Mouse (Mus musculus): ENCODE data around the gene Calb2. TPM values are rescaled to one million over a fixed set of nuclear protein-coding genes. Genes with fewer than 3 reads are reported as not detected.

Gene Calb2
- polyA plus RNA-seq, 1 experiment from 2014 or later, result 0.28 TPM

- ATAC-seq (replicated peaks; ENCODE audit: low FRiP score, low TSS enrichment, low read depth) (no peak), DNase-seq (ENCODE audit: low spot score) (no peak)
- whole genome bisulfite sequencing, result 80% methylated on average over 4 of the region's 4 CpGs
- Histone ChIP-seq H3K4me2 (ENCODE audit: low read length) (no peak overlapping the region), H3K27me3 (replicated peaks; ENCODE audit: control insufficient read depth, insufficient read depth, low read length) (no peaks in the 10 kb centered on the region), H3K4me1 (replicated peaks; ENCODE audit: control insufficient read depth, insufficient read depth, low read length) (no peaks in the 10 kb centered on the region), H3K36me3 (ENCODE audit: control insufficient read depth, insufficient read depth, low read length) (no peaks in the 10 kb centered on the region), H3K9me3 (ENCODE audit: control insufficient read depth, low read length) (no peaks in the 10 kb centered on the region), H3K9ac (ENCODE audit: low read length) (no peak overlapping the region), H3K27ac (ENCODE audit: low read depth) (no peak overlapping the region), H3K4me3 (ENCODE audit: low read depth, low read length) (no peak overlapping the region)
Observed at GRCm38 (mm10) chr8:110185538-110185937, 17.5 kb upstream of the Calb2 start.

- no peak for ATAC-seq (replicated peaks; ENCODE audit: low FRiP score, low TSS enrichment, low read depth)
- Histone ChIP-seq H3K36me3 (ENCODE audit: control insufficient read depth, insufficient read depth, low read length) (no peaks in the 10 kb centered on the region), H3K9ac (ENCODE audit: low read length) (no peak overlapping the region)
Observed at GRCm38 (mm10) chr8:110183748-110184147, 15.7 kb upstream of the Calb2 start.

GRCm38 (mm10) chr8:110182735-110183367 is 14.8 kb upstream of the Calb2 start:
- H3K4me3 ChIP-seq (ENCODE audit: low read depth, low read length), result no peak overlapping the region
- no peaks in the 10 kb centered on the region for H3K4me1 ChIP-seq (replicated peaks; ENCODE audit: control insufficient read depth, insufficient read depth, low read length)
- H3K9me3 ChIP-seq (ENCODE audit: control insufficient read depth, low read length), result no peaks in the 10 kb centered on the region
- DNase-seq (ENCODE audit: low spot score) (no peak), ATAC-seq (replicated peaks; ENCODE audit: low FRiP score, low TSS enrichment, low read depth) (no peak)
- H3K4me2 ChIP-seq (ENCODE audit: low read length), result no peak overlapping the region
- H3K36me3 ChIP-seq (ENCODE audit: control insufficient read depth, insufficient read depth, low read length), result no peaks in the 10 kb centered on the region
- H3K27me3 ChIP-seq (replicated peaks; ENCODE audit: control insufficient read depth, insufficient read depth, low read length), result no peaks in the 10 kb centered on the region
- 89% methylated on average over 11 of the region's 11 CpGs for WGBS
- no peak overlapping the region for H3K9ac ChIP-seq (ENCODE audit: low read length)
- H3K27ac ChIP-seq (ENCODE audit: low read depth), result no peak overlapping the region

More at GRCm38 (mm10) chr8:110183748-110184147, 15.7 kb upstream of the Calb2 start:
- Histone ChIP-seq H3K27me3 (replicated peaks; ENCODE audit: control insufficient read depth, insufficient read depth, low read length) (no peaks in the 10 kb centered on the region), H3K4me1 (replicated peaks; ENCODE audit: control insufficient read depth, insufficient read depth, low read length) (no peaks in the 10 kb centered on the region), H3K4me2 (ENCODE audit: low read length) (no peak overlapping the region), H3K27ac (ENCODE audit: low read depth) (no peak overlapping the region), H3K9me3 (ENCODE audit: control insufficient read depth, low read length) (no peaks in the 10 kb centered on the region), H3K4me3 (ENCODE audit: low read depth, low read length) (no peak overlapping the region)
- WGBS, result 17% methylated on average over 11 of the region's 11 CpGs
- no peak for DNase-seq (ENCODE audit: low spot score)

- no peak overlapping the region for H3K4me3 ChIP-seq (ENCODE audit: low read depth, low read length)
- H3K9me3 ChIP-seq (ENCODE audit: control insufficient read depth, low read length), result no peaks in the 10 kb centered on the region
- ATAC-seq (replicated peaks; ENCODE audit: low FRiP score, low TSS enrichment, low read depth) (no peak), DNase-seq (ENCODE audit: low spot score) (no peak)
- H3K27me3 ChIP-seq (replicated peaks; ENCODE audit: control insufficient read depth, insufficient read depth, low read length), result 0 out of 2 replicates have a peak, but pooled peaks cover 5% of the 10 kb centered on the region
- peak overlapping the region; percentile 20; the same call in 1 of the 2 replicates for H3K4me2 ChIP-seq (ENCODE audit: low read length)
- H3K36me3 ChIP-seq (ENCODE audit: control insufficient read depth, insufficient read depth, low read length), result no peaks in the 10 kb centered on the region
- 18% methylated on average over 22 of the region's 22 CpGs for WGBS
- H3K27ac ChIP-seq (ENCODE audit: low read depth), result no peak overlapping the region
- no peaks in the 10 kb centered on the region for H3K4me1 ChIP-seq (replicated peaks; ENCODE audit: control insufficient read depth, insufficient read depth, low read length)
- no peak overlapping the region for H3K9ac ChIP-seq (ENCODE audit: low read length)
Observed at GRCm38 (mm10) chr8:110177359-110178155, 9.5 kb upstream of the Calb2 start.

- no peak for DNase-seq (ENCODE audit: low spot score)
- Histone ChIP-seq H3K9me3 (ENCODE audit: control insufficient read depth, low read length) (no peaks in the 10 kb centered on the region), H3K27me3 (replicated peaks; ENCODE audit: control insufficient read depth, insufficient read depth, low read length) (0 out of 2 replicates have a peak, but pooled peaks cover 5% of the 10 kb centered on the region), H3K9ac (ENCODE audit: low read length) (no peak overlapping the region), H3K4me3 (ENCODE audit: low read depth, low read length) (no peak overlapping the region), H3K4me1 (replicated peaks; ENCODE audit: control insufficient read depth, insufficient read depth, low read length) (no peaks in the 10 kb centered on the region), H3K4me2 (ENCODE audit: low read length) (no peak overlapping the region), H3K27ac (ENCODE audit: low read depth) (no peak overlapping the region), H3K36me3 (ENCODE audit: control insufficient read depth, insufficient read depth, low read length) (no peaks in the 10 kb centered on the region)
- no peak for ATAC-seq (replicated peaks; ENCODE audit: low FRiP score, low TSS enrichment, low read depth)
- 90% methylated on average over 4 of the region's 4 CpGs for WGBS
Observed at GRCm38 (mm10) chr8:110174826-110175225, 6.8 kb upstream of the Calb2 start.

DNA sequence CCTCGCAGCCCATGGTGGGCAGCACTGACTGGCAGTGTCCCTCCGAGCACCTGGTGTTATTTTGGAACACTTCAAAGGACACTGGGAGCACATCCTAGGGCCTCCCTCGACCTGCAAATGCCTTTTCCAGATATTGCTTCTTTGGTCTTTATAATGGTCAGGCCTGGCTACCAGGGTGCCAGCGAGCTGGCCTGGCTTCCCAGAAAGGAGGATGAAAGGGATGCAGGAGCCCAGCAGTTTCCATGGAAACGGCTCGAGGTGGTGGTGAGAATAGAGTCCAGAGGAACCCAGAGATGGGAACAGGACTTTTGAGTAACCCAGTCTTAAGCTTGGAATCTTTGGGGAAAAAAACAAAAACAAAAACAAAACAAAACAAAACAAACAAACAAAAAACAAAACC is 4.2 kb upstream of the Calb2 start:
- H3K9ac ChIP-seq (ENCODE audit: low read length), result no peak overlapping the region
- no peaks in the 10 kb centered on the region for H3K36me3 ChIP-seq (ENCODE audit: control insufficient read depth, insufficient read depth, low read length)
- H3K4me2 ChIP-seq (ENCODE audit: low read length), result no peak overlapping the region
- DNase-seq (ENCODE audit: low spot score) (no peak), ATAC-seq (replicated peaks; ENCODE audit: low FRiP score, low TSS enrichment, low read depth) (no peak)
- no peak overlapping the region for H3K27ac ChIP-seq (ENCODE audit: low read depth)
- no peak overlapping the region for H3K4me3 ChIP-seq (ENCODE audit: low read depth, low read length)
- H3K27me3 ChIP-seq (replicated peaks; ENCODE audit: control insufficient read depth, insufficient read depth, low read length), result peaks cover 29% of the 10 kb centered on the region
- H3K4me1 ChIP-seq (replicated peaks; ENCODE audit: control insufficient read depth, insufficient read depth, low read length), result no peaks in the 10 kb centered on the region
- no peaks in the 10 kb centered on the region for H3K9me3 ChIP-seq (ENCODE audit: control insufficient read depth, low read length)
- WGBS, result 58% methylated on average over 6 of the region's 6 CpGs

- 79% methylated on average over 8 of the region's 8 CpGs for WGBS
- H3K36me3 ChIP-seq (ENCODE audit: control insufficient read depth, insufficient read depth, low read length), result no peaks in the 10 kb centered on the region
- DNase-seq (ENCODE audit: low spot score) (no peak), ATAC-seq (replicated peaks; ENCODE audit: low FRiP score, low TSS enrichment, low read depth) (no peak)
- H3K4me2 ChIP-seq (ENCODE audit: low read length), result no peak overlapping the region
- no peaks in the 10 kb centered on the region for H3K9me3 ChIP-seq (ENCODE audit: control insufficient read depth, low read length)
- no peak overlapping the region for H3K9ac ChIP-seq (ENCODE audit: low read length)
- H3K4me1 ChIP-seq (replicated peaks; ENCODE audit: control insufficient read depth, insufficient read depth, low read length), result no peaks in the 10 kb centered on the region
- no peak overlapping the region for H3K27ac ChIP-seq (ENCODE audit: low read depth)
- peaks cover 28% of the 10 kb centered on the region for H3K27me3 ChIP-seq (replicated peaks; ENCODE audit: control insufficient read depth, insufficient read depth, low read length)
- H3K4me3 ChIP-seq (ENCODE audit: low read depth, low read length), result no peak overlapping the region
Observed at GRCm38 (mm10) chr8:110166270-110166669, 1.7 kb downstream of the Calb2 start.

GRCm38 (mm10) chr8:110162007-110162406 is 6.0 kb downstream of the Calb2 start:
- Histone ChIP-seq H3K9ac (ENCODE audit: low read length) (no peak overlapping the region), H3K4me3 (ENCODE audit: low read depth, low read length) (no peak overlapping the region), H3K27ac (ENCODE audit: low read depth) (no peak overlapping the region), H3K36me3 (ENCODE audit: control insufficient read depth, insufficient read depth, low read length) (no peaks in the 10 kb centered on the region), H3K4me2 (ENCODE audit: low read length) (no peak overlapping the region), H3K9me3 (ENCODE audit: control insufficient read depth, low read length) (no peaks in the 10 kb centered on the region), H3K4me1 (replicated peaks; ENCODE audit: control insufficient read depth, insufficient read depth, low read length) (no peaks in the 10 kb centered on the region), H3K27me3 (replicated peaks; ENCODE audit: control insufficient read depth, insufficient read depth, low read length) (peaks cover 3% of the 10 kb centered on the region)
- WGBS, result 74% methylated on average over 6 of the region's 6 CpGs
- no peak for ATAC-seq (replicated peaks; ENCODE audit: low FRiP score, low TSS enrichment, low read depth)
- no peak for DNase-seq (ENCODE audit: low spot score)
